Mouse (Mus musculus): ENCODE data around the gene Atg7.

GRCm38 (mm10) chr6:114733156-114733555 lies 90.3 kb downstream of the Atg7 start:
- TF ChIP-seq POLR2AphosphoS2 (IDR thresholded peaks at IDR 0.05; ENCODE audit: insufficient read length, low read depth) (no peak), CEBPB (IDR thresholded peaks at IDR 0.05; ENCODE audit: insufficient read depth, poor library complexity, severe bottlenecking) (no peak), POLR2A (IDR thresholded peaks at IDR 0.05; ENCODE audit: insufficient read length, low read depth) (no peak), SRF (IDR thresholded peaks at IDR 0.05; ENCODE audit: control insufficient read depth, insufficient read length, low read depth) (no peak), MAX (IDR thresholded peaks at IDR 0.05; ENCODE audit: low read depth) (no peak), MYOD1 (IDR thresholded peaks at IDR 0.05; ENCODE audit: control insufficient read depth in 1 of 3, insufficient read length in 2 of 3, low read depth in 2 of 3) (no peak), TCF12 (IDR thresholded peaks at IDR 0.05; ENCODE audit: insufficient read depth, poor library complexity, severe bottlenecking) (no peak), E2F4 (IDR thresholded peaks at IDR 0.05; ENCODE audit: insufficient read depth) (no peak)

Data from myocyte (in vitro differentiated cells).